Mouse (Mus musculus): Measurements from ENCODE around the gene Kazn.

The Kazn gene

GRCm38 (mm10) chr4:142060455-142061378, 178.5 kb downstream of the Kazn start:
- in situ Hi-C loops (cut with MboI, MseI): no loop called here

GRCm38 (mm10) chr4:142059841-142060193, 179.4 kb downstream of the Kazn start:
- in situ Hi-C loops (cut with MboI, MseI): no loop called here

- in situ Hi-C loops (cut with MboI, MseI): no loop called here
These were observed 179.9 kb downstream of the Kazn start for GRCm38 (mm10) chr4:142059113-142059840.

GRCm38 (mm10) chr4:142057529-142058216, 181.5 kb downstream of the Kazn start:
- in situ Hi-C loops (cut with MboI, MseI): no loop called here

- in situ Hi-C loops (cut with MboI, MseI): no loop called here
These were observed 183.6 kb downstream of the Kazn start for GRCm38 (mm10) chr4:142055600-142055999.

GRCm38 (mm10) chr4:142054580-142054979, 184.6 kb downstream of the Kazn start:
- in situ Hi-C loops (cut with MboI, MseI): no loop called here

GRCm38 (mm10) chr4:142053661-142054448, 185.3 kb downstream of the Kazn start:
- in situ Hi-C loops (cut with MboI, MseI): no loop called here

GRCm38 (mm10) chr4:142053261-142053660, 185.9 kb downstream of the Kazn start:
- in situ Hi-C loops (cut with MboI, MseI): no loop called here

- in situ Hi-C loops (cut with MboI, MseI): no loop called here
These were observed 186.6 kb downstream of the Kazn start for GRCm38 (mm10) chr4:142052391-142053132.

Data from T-helper 2 cell (primary cell).